Mouse (Mus musculus): ENCODE measurements around the gene BC024978.

Gene BC024978

DNA sequence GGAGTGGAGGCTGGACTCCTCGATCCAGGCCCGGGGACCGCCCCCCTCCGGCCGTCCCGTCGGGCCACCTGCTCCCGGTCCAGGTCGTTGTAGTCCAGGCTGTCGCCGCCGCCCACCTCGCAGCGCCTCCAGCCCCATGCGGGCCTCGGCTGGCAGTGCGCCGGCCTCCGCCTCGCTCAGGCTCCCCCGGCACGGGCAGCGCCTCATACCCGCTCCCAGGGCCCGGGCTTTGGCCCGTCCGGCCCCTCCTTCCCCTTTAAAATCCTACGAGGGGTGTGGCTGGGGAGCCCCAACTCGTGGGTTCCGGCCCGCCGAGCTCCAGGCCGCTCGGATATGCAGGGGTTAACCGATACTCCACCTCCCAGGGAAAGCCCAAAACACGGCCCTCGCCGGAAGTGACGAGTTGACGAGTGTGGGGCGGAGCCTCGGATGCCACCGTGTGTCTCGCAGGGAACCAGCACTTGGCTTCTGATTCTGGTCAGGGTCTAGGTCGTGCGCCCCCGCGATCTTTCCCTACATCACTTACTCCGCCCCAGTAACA is 32.8 kb downstream of the BC024978 start, which contains the start of gene Itpkc:
Gene Itpkc (minus strand): TSS at position 381 of the 541 bp plus-strand sequence.
- peak; percentile 53; the same call in 1 of the 2 replicates for TF ChIP-seq GATA4 (IDR thresholded peaks at IDR 0.05; ENCODE audit: insufficient replicate concordance, low read length)

DNA sequence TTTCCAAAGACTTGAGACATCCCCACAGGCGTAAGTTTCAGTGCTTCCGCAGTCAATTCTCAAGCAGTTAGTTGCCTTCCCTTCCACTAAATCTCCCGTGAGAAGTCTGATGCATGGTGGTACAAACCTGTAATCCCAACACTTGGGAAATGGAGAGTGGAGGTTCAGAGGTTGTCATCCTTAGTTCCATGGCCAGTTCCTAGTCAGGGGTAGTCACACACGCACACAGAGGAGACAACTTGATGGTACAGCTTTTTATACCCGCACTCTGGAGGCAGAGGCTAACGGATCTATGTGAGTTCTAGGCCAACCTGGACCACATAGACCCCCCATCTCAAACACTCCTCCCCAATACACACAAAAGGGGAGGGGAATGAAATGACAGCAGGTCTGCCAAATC is 33.3 kb downstream of the BC024978 start:
- TF ChIP-seq GATA4 (IDR thresholded peaks at IDR 0.05; ENCODE audit: insufficient replicate concordance, low read length), result no peak

DNA sequence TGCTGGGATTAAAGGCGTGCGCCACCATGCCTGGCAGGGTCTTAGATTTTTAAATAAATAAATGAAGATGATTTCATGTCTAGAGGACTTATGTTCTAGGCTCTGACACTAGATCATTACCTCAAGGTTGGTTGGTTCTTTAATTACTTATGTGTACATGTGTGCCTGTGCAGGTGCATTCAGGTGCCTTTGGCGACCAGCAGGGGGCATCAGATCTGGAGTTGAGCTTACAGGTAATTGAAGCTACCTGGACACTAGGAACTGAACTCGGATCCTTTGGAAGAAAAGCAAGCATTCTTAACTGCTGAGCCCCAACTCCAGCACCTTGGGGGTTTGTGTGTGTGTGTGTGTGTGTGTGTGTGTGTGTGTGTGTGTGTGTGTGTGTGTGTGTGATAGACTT is 35.2 kb downstream of the BC024978 start:
- no peak for TF ChIP-seq GATA4 (IDR thresholded peaks at IDR 0.05; ENCODE audit: insufficient replicate concordance, low read length)

DNA sequence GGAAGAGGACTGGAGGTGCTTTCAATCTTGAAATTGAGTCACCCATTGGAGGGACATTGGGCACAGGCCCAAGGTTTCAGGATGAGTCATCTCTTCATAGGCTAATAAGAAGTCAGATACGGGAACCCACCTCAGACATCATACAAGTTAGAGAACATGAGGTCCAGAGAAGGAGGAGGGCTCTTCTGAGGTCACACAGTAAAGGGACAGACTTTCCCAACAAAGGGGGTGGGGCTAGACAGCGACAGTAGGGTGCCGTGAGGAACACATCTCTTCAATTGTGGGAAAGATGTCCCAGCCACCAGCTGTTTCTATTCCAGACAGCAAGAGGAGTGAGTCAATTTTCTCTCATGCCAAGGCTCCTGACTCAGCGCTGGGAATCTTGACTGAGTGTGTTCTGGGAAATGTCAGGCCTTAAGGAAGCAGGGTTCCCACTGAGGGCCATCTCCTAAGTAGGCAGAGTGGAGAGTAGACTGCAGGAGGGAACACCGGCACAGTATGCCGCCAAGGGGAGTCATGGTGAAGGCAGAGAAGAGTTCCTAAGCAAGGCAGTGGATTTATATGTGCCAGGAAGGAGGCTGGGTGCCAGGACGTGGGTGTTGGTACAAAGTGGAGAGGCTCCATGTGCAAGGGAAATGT is 36.2 kb downstream of the BC024978 start:
- no peak for TF ChIP-seq GATA4 (IDR thresholded peaks at IDR 0.05; ENCODE audit: insufficient replicate concordance, low read length)

DNA sequence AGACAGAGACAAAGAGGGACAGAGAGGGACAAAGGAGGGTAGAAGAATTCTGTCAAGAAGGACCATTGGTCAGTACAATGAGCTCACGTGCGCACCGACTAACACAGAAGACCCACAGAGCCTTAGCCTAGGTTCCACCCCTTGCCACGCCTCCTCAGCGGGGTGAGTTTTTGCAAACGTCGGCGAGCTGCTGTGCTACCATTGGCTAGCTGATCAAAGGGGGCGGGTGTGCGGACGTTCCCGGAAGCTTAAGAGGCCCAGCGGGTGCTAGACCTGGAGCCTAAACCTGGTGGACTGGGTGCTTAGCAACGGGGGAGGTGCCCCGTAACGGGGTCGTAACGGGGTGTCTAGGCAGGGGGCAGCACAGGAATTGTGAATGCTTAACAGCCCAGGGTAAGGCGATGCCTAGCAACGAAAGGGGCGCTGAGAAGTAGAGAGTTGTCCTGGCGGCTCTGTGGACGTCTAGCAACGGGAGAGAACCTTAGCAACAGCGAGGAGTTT is 37.2 kb downstream of the BC024978 start, which contains the start of gene Coq8b:
Gene Coq8b (plus strand): TSS at position 243 of the 501 bp plus-strand sequence.
- no peak for TF ChIP-seq GATA4 (IDR thresholded peaks at IDR 0.05; ENCODE audit: insufficient replicate concordance, low read length)

DNA sequence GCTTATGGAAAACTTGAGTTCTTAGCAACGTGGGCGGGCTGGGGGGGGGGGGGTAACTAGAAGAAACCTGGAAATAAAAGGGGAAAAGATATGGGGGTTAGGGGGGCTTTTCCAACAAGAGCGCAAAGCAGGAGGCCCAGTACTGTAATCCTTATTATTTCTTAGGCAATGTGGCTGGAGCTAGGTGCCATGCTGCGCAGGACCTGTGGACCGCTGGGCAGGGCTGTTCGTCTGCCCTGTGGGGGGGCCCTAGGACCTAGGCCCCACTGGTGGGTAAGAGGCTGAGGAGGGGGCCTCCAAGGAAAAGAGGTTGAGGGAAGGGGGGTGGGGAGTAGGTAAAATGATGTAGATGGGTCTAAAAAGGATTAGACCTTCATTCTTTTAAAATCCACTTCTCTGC is 37.7 kb downstream of the BC024978 start:
- TF ChIP-seq GATA4 (IDR thresholded peaks at IDR 0.05; ENCODE audit: insufficient replicate concordance, low read length), result no peak

DNA sequence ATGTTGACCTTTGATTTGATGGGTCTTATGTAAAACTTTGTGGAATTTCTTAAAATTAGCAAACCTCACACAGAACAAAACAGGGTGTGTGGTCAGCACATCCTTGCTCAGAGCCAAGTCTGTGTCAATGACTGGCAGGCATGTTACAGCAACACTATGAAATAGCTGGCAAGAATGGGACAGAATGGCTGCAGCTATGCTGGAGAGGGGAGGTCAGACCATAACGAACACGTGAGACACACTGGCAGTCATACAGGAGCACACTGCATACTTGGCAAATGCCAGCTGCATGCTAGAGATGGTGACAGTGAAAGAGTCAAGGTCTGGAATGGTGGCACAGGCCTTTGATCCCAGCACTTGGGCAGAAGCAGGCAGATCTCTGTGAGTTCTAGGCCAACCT is 40.1 kb downstream of the BC024978 start:
- no peak for TF ChIP-seq GATA4 (IDR thresholded peaks at IDR 0.05; ENCODE audit: insufficient replicate concordance, low read length)

DNA sequence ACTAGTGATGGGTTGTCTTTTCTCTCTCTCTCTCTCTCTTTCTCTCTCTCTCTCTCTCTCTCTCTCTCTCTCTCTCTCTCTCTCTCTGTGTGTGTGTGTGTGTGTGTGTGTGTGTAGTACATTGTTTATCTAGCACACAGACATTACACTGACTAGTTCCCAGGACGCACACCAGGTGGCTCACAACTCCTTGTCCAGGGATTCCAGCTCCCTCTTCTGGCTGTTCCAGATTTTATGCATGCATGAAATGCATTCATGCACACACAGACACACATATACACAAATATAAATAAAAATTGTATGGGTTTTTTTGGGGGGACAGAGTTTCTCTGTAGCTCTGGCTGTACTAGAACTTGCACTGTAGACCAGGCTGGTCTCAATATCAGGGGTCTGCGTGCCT is 41.9 kb downstream of the BC024978 start:
- no peak for TF ChIP-seq GATA4 (IDR thresholded peaks at IDR 0.05; ENCODE audit: insufficient replicate concordance, low read length)

DNA sequence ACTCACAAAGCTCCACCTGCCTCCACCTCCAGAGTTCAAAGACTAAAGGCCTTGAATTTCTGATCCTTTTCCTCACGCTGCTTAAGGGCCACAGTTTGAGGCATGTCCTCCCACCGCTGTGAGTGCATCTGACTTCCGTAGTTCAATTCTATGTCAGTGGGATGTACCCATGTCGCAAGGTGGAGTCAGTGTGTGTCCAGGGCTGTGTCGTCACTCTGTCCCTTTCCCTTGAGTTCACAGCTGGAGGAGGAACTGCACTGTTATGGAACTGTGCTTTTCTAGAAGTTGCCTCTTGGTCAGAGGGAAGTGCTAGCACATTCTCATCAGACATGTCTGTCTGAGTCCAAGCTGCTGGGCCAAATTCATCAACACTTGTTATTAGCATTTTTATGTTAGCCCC is 43.0 kb downstream of the BC024978 start:
- no peak for TF ChIP-seq GATA4 (IDR thresholded peaks at IDR 0.05; ENCODE audit: insufficient replicate concordance, low read length)

DNA sequence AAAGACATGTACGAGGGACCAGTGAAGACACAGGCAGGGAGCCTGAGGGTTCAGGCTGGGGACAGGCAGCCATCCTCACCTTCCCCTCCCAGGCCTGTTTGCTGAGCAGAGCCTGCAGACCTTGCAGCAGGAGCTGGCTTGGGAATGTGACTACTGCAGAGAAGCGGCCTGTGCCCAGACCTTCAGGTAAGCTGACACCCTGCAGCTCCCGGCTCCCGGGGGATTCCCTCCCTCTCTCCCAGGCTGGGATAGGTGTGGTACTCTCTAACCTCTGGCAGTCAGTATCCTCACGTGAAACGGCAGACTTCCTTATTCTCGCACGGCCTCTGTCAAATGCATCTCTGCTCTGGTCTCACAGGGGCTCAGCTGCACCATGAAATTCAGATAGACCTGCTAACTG is 47.6 kb downstream of the BC024978 start:
- no peak for TF ChIP-seq GATA4 (IDR thresholded peaks at IDR 0.05; ENCODE audit: insufficient replicate concordance, low read length)

DNA sequence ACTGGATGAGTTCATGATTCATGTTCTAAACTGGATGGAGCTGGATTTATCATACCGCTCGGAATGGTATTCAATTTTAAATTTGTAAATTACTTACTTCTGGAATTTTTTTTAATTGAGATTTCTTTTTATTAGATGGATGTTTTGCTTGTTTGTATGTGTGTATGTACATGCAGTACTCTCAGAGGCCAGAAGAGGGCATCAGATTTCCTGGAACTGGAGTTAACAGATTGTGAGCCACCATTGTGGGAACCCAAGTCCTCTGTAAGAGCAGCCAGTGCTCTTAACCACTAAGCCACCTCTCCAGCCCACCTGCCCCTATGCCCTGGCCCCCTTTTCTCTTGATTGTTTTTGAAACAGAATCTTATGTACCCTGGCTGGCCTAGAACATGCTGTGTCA is 53.6 kb downstream of the BC024978 start:
- no peak for TF ChIP-seq GATA4 (IDR thresholded peaks at IDR 0.05; ENCODE audit: insufficient replicate concordance, low read length)

DNA sequence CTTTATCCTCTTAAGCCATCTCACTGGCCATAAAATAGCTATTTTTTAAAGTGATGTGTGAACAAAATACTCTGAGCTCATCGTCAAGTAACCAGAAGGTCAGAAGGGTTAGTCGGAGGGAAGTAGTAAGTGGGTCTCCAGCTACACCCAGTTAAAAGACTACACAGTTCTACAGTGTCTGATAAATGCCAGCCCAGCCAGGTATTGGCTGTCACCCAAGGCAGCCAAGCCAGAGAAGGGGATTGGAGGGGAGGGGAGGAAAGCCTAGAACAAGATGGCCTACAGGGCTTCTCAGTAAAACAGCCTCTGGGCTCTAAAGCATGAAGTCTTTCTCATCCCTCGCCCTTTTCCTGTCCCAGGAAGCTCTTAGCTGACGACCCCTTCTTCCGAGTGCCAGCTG is 54.3 kb downstream of the BC024978 start:
- TF ChIP-seq GATA4 (IDR thresholded peaks at IDR 0.05; ENCODE audit: insufficient replicate concordance, low read length), result no peak

DNA sequence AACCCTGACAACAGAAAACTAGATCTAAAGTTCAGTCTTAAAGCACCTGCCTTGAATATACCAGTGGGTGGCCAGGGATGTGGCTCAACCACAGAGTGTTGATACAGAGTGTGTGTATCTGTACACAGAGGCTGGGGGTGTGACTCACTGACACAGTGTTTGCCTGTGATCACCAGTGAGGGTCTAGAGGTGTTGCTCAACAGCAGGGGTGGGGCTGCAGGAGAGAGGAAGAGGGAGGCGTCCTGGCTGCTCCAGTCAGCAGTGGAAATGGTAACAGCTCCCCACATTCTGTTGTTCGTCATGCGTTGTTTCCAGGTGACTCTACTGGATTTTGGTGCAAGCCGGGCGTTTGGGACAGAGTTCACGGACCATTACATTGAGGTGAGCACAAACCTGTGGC is 56.4 kb downstream of the BC024978 start:
- no peak for TF ChIP-seq GATA4 (IDR thresholded peaks at IDR 0.05; ENCODE audit: insufficient replicate concordance, low read length)

DNA sequence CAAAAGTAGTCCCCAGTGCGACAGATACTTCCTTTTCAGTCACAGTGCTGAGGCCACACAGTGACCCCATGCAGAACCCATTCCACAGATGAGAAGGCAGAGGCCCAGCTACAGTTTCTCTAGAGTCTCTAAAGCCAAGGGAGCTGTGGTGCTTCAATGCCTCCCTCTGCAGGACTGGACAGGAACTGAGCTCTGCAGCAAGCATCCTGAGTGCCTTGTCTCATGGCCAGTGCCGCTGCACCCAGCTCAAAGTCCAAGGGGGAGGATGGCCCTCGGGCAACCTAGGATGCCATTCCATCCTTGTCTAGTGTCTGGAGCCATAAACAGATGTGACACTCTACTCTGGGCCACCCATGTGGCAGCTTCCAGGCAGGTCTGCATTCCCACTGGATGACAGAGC is 60.1 kb downstream of the BC024978 start:
- no peak for TF ChIP-seq GATA4 (IDR thresholded peaks at IDR 0.05; ENCODE audit: insufficient replicate concordance, low read length)

DNA sequence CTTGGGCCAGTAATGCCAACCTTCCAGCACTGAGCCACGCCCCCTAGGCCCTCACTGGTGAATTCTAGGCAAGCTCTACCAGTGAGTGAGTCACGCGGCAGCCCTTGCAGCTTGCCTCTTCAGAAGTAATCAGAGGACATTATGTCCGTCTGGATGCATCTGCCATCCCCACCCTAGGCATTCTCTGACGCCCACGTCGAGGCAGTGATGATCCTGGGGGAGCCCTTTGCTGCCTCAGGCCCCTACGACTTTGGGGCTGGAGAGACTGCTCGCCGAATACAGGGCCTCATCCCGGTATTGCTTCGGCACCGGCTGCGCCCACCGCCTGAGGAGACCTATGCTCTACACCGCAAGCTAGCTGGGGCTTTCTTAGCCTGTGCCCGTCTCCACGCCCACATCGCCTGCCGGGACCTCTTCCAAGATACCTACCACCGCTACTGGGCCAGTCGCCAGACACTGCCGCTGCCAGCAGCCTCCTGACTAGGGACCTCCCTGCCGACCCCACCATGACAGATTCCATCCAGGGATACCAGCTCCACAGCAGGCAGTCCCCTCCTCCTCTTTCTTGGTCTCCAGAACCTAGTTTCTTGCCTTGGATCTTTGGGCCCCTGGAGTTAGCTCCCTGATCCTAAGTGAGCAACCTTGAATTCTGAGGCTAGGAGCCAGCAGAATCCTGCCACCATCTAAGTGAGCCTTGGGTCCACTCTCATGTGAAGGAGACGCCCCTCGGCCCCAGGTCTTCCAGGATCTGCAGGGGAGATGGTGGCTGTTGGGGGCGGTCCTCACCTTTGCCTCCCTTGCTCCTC is 61.7 kb downstream of the BC024978 start:
- TF ChIP-seq GATA4 (IDR thresholded peaks at IDR 0.05; ENCODE audit: insufficient replicate concordance, low read length), result no peak

DNA sequence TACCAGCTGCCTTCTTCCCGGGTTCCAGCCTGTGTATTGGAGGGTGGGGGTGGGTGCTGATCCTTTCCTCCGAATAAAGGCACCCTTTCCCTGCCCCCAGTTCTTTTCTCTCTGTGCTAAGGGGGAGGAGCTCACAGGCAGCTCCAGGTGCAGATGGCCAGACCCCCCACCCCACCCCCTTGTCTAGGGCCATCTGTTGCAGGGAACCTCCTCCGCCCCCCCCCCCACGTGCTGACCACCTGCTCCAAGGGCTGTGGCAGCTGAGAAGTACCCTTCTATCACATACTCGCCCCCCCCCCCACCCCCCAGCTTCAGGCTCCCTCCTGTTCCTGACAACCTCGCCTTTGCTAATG is 62.2 kb downstream of the BC024978 start:
- TF ChIP-seq GATA4 (IDR thresholded peaks at IDR 0.05; ENCODE audit: insufficient replicate concordance, low read length), result no peak
